Mouse (Mus musculus) layer of hippocampus, adult 8-10 months (tissue): ENCODE results near the gene Gstm5. TPM values are rescaled to one million over a fixed set of nuclear protein-coding genes. Genes with fewer than 3 reads are reported as not detected.
"Not testable (repeated sequence)": the region's sequence is repeated elsewhere in the genome, so short reads cannot be mapped to it uniquely, and the experiment has no call there.

Source experiments
- DNase-seq, 2 experiments: peaks; one replicate each; pipeline ENCODE4 v3.0.0; 2022; ENCODE audit warnings: low spot score in 2 of 2
- total RNA-seq, 4 experiments: library from RNA; stranded (reverse); gene quantifications; 2 replicates each; pipeline ENCODE4 v1.2.4; 2022

Gstm5 gene
- total RNA-seq, 4 experiments from 2014 or later, result 226 to 282 (median 255) TPM

GRCm38 (mm10) chr3:107873335-107874251, 22.0 kb upstream of the Gstm5 start:
- DNase-seq, result no peak

- DNase-seq, result no peak
These were observed 20.4 kb upstream of the Gstm5 start for GRCm38 (mm10) chr3:107875231-107875630.

GRCm38 (mm10) chr3:107877005-107877404, 18.6 kb upstream of the Gstm5 start, which contains the start of gene Eps8l3:
TSS of gene Eps8l3 (plus strand) at chr3:107877229.
- no peak for DNase-seq

GRCm38 (mm10) chr3:107877747-107878736, 17.6 kb upstream of the Gstm5 start:
- no peak for DNase-seq

- peak; percentile 84 to 91 for DNase-seq
These were observed 7.7 kb upstream of the Gstm5 start for GRCm38 (mm10) chr3:107887674-107888495.

GRCm38 (mm10) chr3:107889236-107889635, 6.4 kb upstream of the Gstm5 start:
- DNase-seq, result not testable (repeated sequence)

GRCm38 (mm10) chr3:107895194-107895719, 364 bp upstream of the Gstm5 start:
- DNase-seq, result no peak

GRCm38 (mm10) chr3:107898691-107899090, 3.1 kb downstream of the Gstm5 start:
- DNase-seq, result no peak

GRCm38 (mm10) chr3:107900955-107901673, 5.5 kb downstream of the Gstm5 start:
- DNase-seq, result no peak

GRCm38 (mm10) chr3:107905942-107906341, 10.3 kb downstream of the Gstm5 start:
- no peak for DNase-seq

- DNase-seq, result no peak
These were observed 21.1 kb downstream of the Gstm5 start for GRCm38 (mm10) chr3:107916674-107917073.

- no peak for DNase-seq
These were observed 21.5 kb downstream of the Gstm5 start for GRCm38 (mm10) chr3:107917097-107917496.

- peak in 1 of 2 experiments; percentile 80 for DNase-seq
These were observed 22.3 kb downstream of the Gstm5 start for GRCm38 (mm10) chr3:107917783-107918408.

- DNase-seq, result no peak
These were observed 24.7 kb downstream of the Gstm5 start for GRCm38 (mm10) chr3:107920348-107920747.

- no peak for DNase-seq
These were observed 29.7 kb downstream of the Gstm5 start for GRCm38 (mm10) chr3:107925335-107925734.

GRCm38 (mm10) chr3:107927841-107928240, 32.2 kb downstream of the Gstm5 start:
- DNase-seq, result no peak

- no peak for DNase-seq
These were observed 33.1 kb downstream of the Gstm5 start for GRCm38 (mm10) chr3:107928691-107929090.

- DNase-seq, result no peak
These were observed 33.6 kb downstream of the Gstm5 start for GRCm38 (mm10) chr3:107929243-107929642.

- DNase-seq, result no peak
These were observed 34.1 kb downstream of the Gstm5 start for GRCm38 (mm10) chr3:107929731-107930130.
